Comparison of ENCODE assay signal across 9 mouse cellular contexts in genomic region chr2:118677817-118678216, GRCm38 (mm10). TPM values are rescaled to one million over a fixed set of nuclear protein-coding genes. Genes with fewer than 3 reads are reported as not detected.
DNase-seq lines count a peak whose midpoint lies in the region; ATAC-seq lines count a peak whose summit lies in the region.
"Had no signal": no experiment of that assay in that cellular context is flagged by ENCODE, and none has a peak within 500 bp of the region (broad histone marks: within the 10 kb centered on the region; RNA-seq: fewer than 3 reads in every experiment).

No protein-coding gene starts in this region.

- H3K27ac ChIP-seq in heart, embryonic 12.5 days (ENCODE audit: poor library complexity, severe bottlenecking), result no peak overlapping the region
- no peak overlapping the region for H3K27ac ChIP-seq in hindbrain, embryonic 15.5 days (replicated peaks)

- no peak for DNase-seq in heart, adult 11 months
- peak; percentile 48 for DNase-seq in cerebellum, adult 8-10 months
- no peak for DNase-seq in spleen, adult 12 weeks (ENCODE audit: low spot score)
- DNase-seq in adrenal gland, postnatal 25 days, result no peak
- no peak for DNase-seq in MN1 (ENCODE audit: low spot score)

- peak overlapping the region; percentile 80 for H3K9ac ChIP-seq in heart, embryonic 12.5 days
- H3K9ac ChIP-seq in hindbrain, embryonic 15.5 days, result no peak overlapping the region

- no peaks in the 10 kb centered on the region for H3K36me3 ChIP-seq in heart, embryonic 12.5 days
- no peaks in the 10 kb centered on the region; the same call in 1 of the 2 replicates for H3K36me3 ChIP-seq in hindbrain, embryonic 15.5 days

- no peak for ATAC-seq in heart, embryonic 12.5 days (ENCODE audit: insufficient number of reproducible peaks, low FRiP score)
- no peak; the same call in 1 of the 2 replicates for ATAC-seq in hindbrain, embryonic 15.5 days (ENCODE audit: low FRiP score, low read depth)
- 0 out of 2 replicates have a peak, but pooled peaks have one; percentile 8 for ATAC-seq in megakaryocyte, adult 5-6 weeks (ENCODE audit: poor library complexity, severe bottlenecking)

- H3K4me2 ChIP-seq in heart, embryonic 12.5 days, result peak overlapping the region; percentile 98
- peak overlapping the region; percentile 96 for H3K4me2 ChIP-seq in hindbrain, embryonic 15.5 days

- 11% methylated on average over 4 of the region's 4 CpGs for WGBS in heart, embryonic 12.5 days
- 22% methylated on average over 4 of the region's 4 CpGs for WGBS in hindbrain, embryonic 15.5 days

- H3K4me1 ChIP-seq in heart, embryonic 12.5 days (replicated peaks), result peaks cover 20% of the 10 kb centered on the region
- peaks cover 14% of the 10 kb centered on the region for H3K4me1 ChIP-seq in hindbrain, embryonic 15.5 days (replicated peaks)

- H3K9me3 ChIP-seq in heart, embryonic 12.5 days (replicated peaks), result no peaks in the 10 kb centered on the region
- H3K9me3 ChIP-seq in hindbrain, embryonic 15.5 days, result no peaks in the 10 kb centered on the region

- peaks cover 76% of the 10 kb centered on the region for H3K27me3 ChIP-seq in heart, embryonic 12.5 days (replicated peaks)
- H3K27me3 ChIP-seq in hindbrain, embryonic 15.5 days, result peaks cover 47% of the 10 kb centered on the region
- H3K27me3 ChIP-seq: CH12.LX had no signal

- peak overlapping the region; percentile 60 for H3K4me3 ChIP-seq in heart, embryonic 12.5 days
- peak overlapping the region; percentile 46 for H3K4me3 ChIP-seq in hindbrain, embryonic 15.5 days

RNA-seq across cellular contexts. Expression of gene Pak6, which starts 14.7 kb away (rescaled TPM):
- polyA plus RNA-seq in heart, embryonic 12.5 days (2016; fragmentation: Nextera tagmentation; extraction: Ambion mirVana), result 4.6 and 5.8 TPM in 2 replicates
- polyA plus RNA-seq in hindbrain, embryonic 15.5 days (2015; fragmentation: Nextera tagmentation; extraction: Ambion mirVana), result 46.9 and 48.6 TPM in 2 replicates
- not detected in 2 replicates for total RNA-seq in megakaryocyte, adult 5-6 weeks (2015)
- not detected in 2 replicates for total RNA-seq in megakaryocyte, adult 5-6 weeks (2017)
- total RNA-seq in adrenal gland, postnatal 25 days (2021), result 22.6 and 23.1 TPM in 2 replicates

RNA-seq across cellular contexts. Expression of gene Ankrd63, which starts 25.9 kb away (rescaled TPM):
- polyA plus RNA-seq in heart, embryonic 12.5 days (2016; fragmentation: Nextera tagmentation; extraction: Ambion mirVana), result 1.2 and 1.4 TPM in 2 replicates
- 0.05 TPM in 1 of 2 replicates, not detected in the other for polyA plus RNA-seq in hindbrain, embryonic 15.5 days (2015; fragmentation: Nextera tagmentation; extraction: Ambion mirVana)
- total RNA-seq in megakaryocyte, adult 5-6 weeks (2015), result 0.07 and 0.11 TPM in 2 replicates
- total RNA-seq in megakaryocyte, adult 5-6 weeks (2017), result 0.07 and 0.12 TPM in 2 replicates
- total RNA-seq in adrenal gland, postnatal 25 days (2021), result 0.27 and 0.67 TPM in 2 replicates
- total RNA-seq: CH12.LX had no signal

RNA-seq across cellular contexts. Expression of gene Plcb2, which starts 50.4 kb away (rescaled TPM):
- polyA plus RNA-seq in heart, embryonic 12.5 days (2016; fragmentation: Nextera tagmentation; extraction: Ambion mirVana), result 1.4 and 1.5 TPM in 2 replicates
- 0.80 and 0.96 TPM in 2 replicates for polyA plus RNA-seq in hindbrain, embryonic 15.5 days (2015; fragmentation: Nextera tagmentation; extraction: Ambion mirVana)
- total RNA-seq in megakaryocyte, adult 5-6 weeks (2015), result 48.2 and 48.4 TPM in 2 replicates
- 38.1 and 46.9 TPM in 2 replicates for total RNA-seq in megakaryocyte, adult 5-6 weeks (2017)
- total RNA-seq in adrenal gland, postnatal 25 days (2021), result 0.76 and 2.1 TPM in 2 replicates

Comparison
In these comparisons a context has a peak if more than half of its experiments do, and no peak if none do; other contexts are left out.
1. RNA of gene Pak6, which starts 14.7 kb away (total RNA-seq): 22.6 to 23.1 TPM in adrenal gland, postnatal 25 days; not detected in megakaryocyte, adult 5-6 weeks; every median in the first group is over 10 times any median in the second.
2. RNA of gene Plcb2, which starts 50.4 kb away (total RNA-seq): 38.1 to 48.4 TPM in megakaryocyte, adult 5-6 weeks; 0.76 to 2.1 TPM in adrenal gland, postnatal 25 days; every median in the first group is over 10 times any median in the second.